Mouse (Mus musculus): ENCODE results near the gene Nek6. TPM values are rescaled to one million over a fixed set of nuclear protein-coding genes. Genes with fewer than 3 reads are reported as not detected.

The Nek6 gene
- polyA plus RNA-seq, 1 experiment from 2014 or later = 70.9 TPM

DNA sequence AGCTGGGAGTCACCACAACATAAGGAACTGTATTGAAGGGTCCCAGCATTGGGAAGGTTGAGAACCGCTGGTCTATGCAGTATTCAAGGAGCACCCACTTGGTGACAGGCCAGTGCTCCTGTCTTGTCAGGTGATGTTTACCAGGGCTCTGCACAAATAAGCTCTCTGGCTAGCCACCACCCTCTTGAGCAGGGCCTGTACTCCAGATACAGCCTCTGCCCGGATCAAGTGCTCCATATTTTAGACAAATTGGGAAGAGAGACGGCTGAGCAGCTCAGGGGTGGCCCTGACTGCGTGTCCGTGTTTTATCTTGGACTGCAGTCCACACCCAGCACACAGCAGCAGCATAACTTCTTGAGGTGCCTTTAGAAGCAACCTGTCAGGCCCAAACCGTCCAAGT, 75.3 kb downstream of the Nek6 start:
- Histone ChIP-seq H3K27ac (ENCODE audit: low read depth, low read length) (0 out of 2 replicates have a peak overlapping the region, but pooled peaks have one; percentile 4), H3K4me3 (ENCODE audit: low read depth, low read length) (no peak overlapping the region), H3K27me3 (replicated peaks; ENCODE audit: control insufficient read depth, insufficient read depth, low read length) (no peaks in the 10 kb centered on the region), H3K9ac (ENCODE audit: low read depth, low read length) (no peak overlapping the region), H3K4me1 (replicated peaks; ENCODE audit: control insufficient read depth, insufficient read depth, low read length) (no peaks in the 10 kb centered on the region), H3K9me3 (ENCODE audit: control insufficient read depth) (no peaks in the 10 kb centered on the region), H3K4me2 (replicated peaks; ENCODE audit: low read depth) (no peak overlapping the region), H3K36me3 (ENCODE audit: control insufficient read depth, insufficient read depth) (peaks cover 71% of the 10 kb centered on the region)
- no peak for ATAC-seq
- TF ChIP-seq CTCF (IDR thresholded peaks at IDR 0.05; ENCODE audit: low read depth) = no peak
- 60% methylated on average over 6 of the region's 6 CpGs for WGBS

- Histone ChIP-seq H3K9ac (ENCODE audit: low read depth, low read length) (0 out of 2 replicates have a peak overlapping the region, but pooled peaks have one; percentile 5), H3K4me3 (ENCODE audit: low read depth, low read length) (no peak overlapping the region), H3K4me1 (replicated peaks; ENCODE audit: control insufficient read depth, insufficient read depth, low read length) (no peaks in the 10 kb centered on the region), H3K36me3 (ENCODE audit: control insufficient read depth, insufficient read depth) (peaks cover 42% of the 10 kb centered on the region), H3K4me2 (replicated peaks; ENCODE audit: low read depth) (no peak overlapping the region), H3K27me3 (replicated peaks; ENCODE audit: control insufficient read depth, insufficient read depth, low read length) (no peaks in the 10 kb centered on the region), H3K9me3 (ENCODE audit: control insufficient read depth) (no peaks in the 10 kb centered on the region), H3K27ac (ENCODE audit: low read depth, low read length) (no peak overlapping the region)
- 54% methylated on average over 6 of the region's 6 CpGs for WGBS
- peak; percentile 69 for TF ChIP-seq CTCF (IDR thresholded peaks at IDR 0.05; ENCODE audit: low read depth)
- ATAC-seq = peak; percentile 29
These were observed 80.5 kb downstream of the Nek6 start for GRCm38 (mm10) chr2:38591751-38592459.

GRCm38 (mm10) chr2:38594874-38595273, 83.4 kb downstream of the Nek6 start:
- Histone ChIP-seq H3K27me3 (replicated peaks; ENCODE audit: control insufficient read depth, insufficient read depth, low read length) (no peaks in the 10 kb centered on the region), H3K4me1 (replicated peaks; ENCODE audit: control insufficient read depth, insufficient read depth, low read length) (no peaks in the 10 kb centered on the region), H3K9me3 (ENCODE audit: control insufficient read depth) (no peaks in the 10 kb centered on the region), H3K9ac (ENCODE audit: low read depth, low read length) (no peak overlapping the region), H3K27ac (ENCODE audit: low read depth, low read length) (no peak overlapping the region), H3K4me2 (replicated peaks; ENCODE audit: low read depth) (no peak overlapping the region), H3K4me3 (ENCODE audit: low read depth, low read length) (no peak overlapping the region), H3K36me3 (ENCODE audit: control insufficient read depth, insufficient read depth) (peaks cover 16% of the 10 kb centered on the region)
- no peak for ATAC-seq
- 70% methylated on average over 7 of the region's 7 CpGs for WGBS
- no peak for TF ChIP-seq CTCF (IDR thresholded peaks at IDR 0.05; ENCODE audit: low read depth)

DNA sequence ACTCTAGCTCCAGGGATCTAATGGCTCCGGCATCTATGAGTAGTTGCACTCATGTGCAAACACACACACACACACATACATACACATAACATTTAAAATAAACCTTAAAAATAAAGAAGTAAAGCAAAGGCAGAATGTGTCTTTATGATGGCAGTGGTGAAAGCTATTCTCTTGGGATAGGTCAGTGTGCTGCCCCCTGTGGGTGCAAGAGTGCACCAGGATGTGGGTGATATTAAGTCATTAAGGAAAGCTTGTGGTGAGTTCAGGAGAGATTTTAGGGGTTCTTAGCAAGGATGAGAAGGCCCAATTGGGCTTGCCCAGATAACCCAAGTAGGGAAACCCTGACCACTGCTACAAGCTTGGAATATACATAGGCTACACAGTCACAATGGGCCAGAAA, 86.5 kb downstream of the Nek6 start:
- no peaks in the 10 kb centered on the region for H3K4me1 ChIP-seq (replicated peaks; ENCODE audit: control insufficient read depth, insufficient read depth, low read length)
- no peak for ATAC-seq
- WGBS = 100% methylated on average over 1 of the region's 1 CpGs
- H3K4me2 ChIP-seq (replicated peaks; ENCODE audit: low read depth) = no peak overlapping the region
- no peaks in the 10 kb centered on the region for H3K9me3 ChIP-seq (ENCODE audit: control insufficient read depth)
- H3K27ac ChIP-seq (ENCODE audit: low read depth, low read length) = no peak overlapping the region
- 0 out of 2 replicates have a peak, but pooled peaks cover 7% of the 10 kb centered on the region for H3K36me3 ChIP-seq (ENCODE audit: control insufficient read depth, insufficient read depth)
- no peak overlapping the region for H3K9ac ChIP-seq (ENCODE audit: low read depth, low read length)
- no peaks in the 10 kb centered on the region for H3K27me3 ChIP-seq (replicated peaks; ENCODE audit: control insufficient read depth, insufficient read depth, low read length)
- no peak overlapping the region for H3K4me3 ChIP-seq (ENCODE audit: low read depth, low read length)
- peak; percentile 60 for TF ChIP-seq CTCF (IDR thresholded peaks at IDR 0.05; ENCODE audit: low read depth)

DNA sequence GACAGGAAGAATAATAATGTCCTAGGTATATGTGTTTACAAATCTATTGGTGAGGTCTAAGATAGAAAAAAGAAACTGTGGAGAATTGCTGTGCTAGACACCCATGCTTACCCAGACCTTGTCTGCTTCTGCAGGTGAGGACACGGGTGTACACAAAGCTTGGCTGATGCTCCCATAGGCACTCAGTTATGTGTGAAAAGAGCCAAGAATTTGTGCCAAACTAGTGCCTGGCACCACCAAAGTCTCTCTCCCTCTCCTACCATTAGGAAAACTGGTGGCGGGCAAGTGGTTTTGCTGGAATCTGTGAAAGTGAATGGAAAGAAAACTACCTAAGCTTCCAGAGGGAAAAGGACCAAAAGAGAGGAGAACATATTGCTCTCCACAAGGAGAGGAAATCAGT, 87.0 kb downstream of the Nek6 start:
- WGBS = 91% methylated on average over 2 of the region's 2 CpGs

DNA sequence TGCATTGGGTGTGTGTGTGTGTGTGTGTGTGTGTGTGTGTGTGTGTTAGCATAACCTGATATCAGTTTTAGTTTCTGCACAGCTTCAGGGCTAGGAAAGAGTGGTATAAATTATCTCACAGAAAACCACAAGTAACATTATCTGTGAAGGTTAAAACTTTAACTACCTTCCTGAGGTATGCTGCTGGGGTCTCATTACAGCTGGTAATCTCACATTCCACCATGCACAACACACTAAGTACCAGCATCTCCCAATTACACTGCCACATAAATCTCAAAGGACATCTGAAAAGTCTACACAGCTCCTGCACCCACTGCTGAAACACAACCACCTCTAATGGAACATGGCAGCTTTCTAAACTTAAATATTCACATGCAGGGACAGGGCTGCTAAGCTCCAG, 89.4 kb downstream of the Nek6 start:
- H3K27ac ChIP-seq (ENCODE audit: low read depth, low read length) = no peak overlapping the region
- H3K27me3 ChIP-seq (replicated peaks; ENCODE audit: control insufficient read depth, insufficient read depth, low read length) = no peaks in the 10 kb centered on the region
- H3K4me2 ChIP-seq (replicated peaks; ENCODE audit: low read depth) = no peak overlapping the region
- no peaks in the 10 kb centered on the region for H3K4me1 ChIP-seq (replicated peaks; ENCODE audit: control insufficient read depth, insufficient read depth, low read length)
- H3K36me3 ChIP-seq (ENCODE audit: control insufficient read depth, insufficient read depth) = no peaks in the 10 kb centered on the region
- no peaks in the 10 kb centered on the region for H3K9me3 ChIP-seq (ENCODE audit: control insufficient read depth)
- H3K4me3 ChIP-seq (ENCODE audit: low read depth, low read length) = no peak overlapping the region
- H3K9ac ChIP-seq (ENCODE audit: low read depth, low read length) = no peak overlapping the region
- TF ChIP-seq CTCF (IDR thresholded peaks at IDR 0.05; ENCODE audit: low read depth) = no peak
- no peak for ATAC-seq

More for the DNA sequence above, 87.0 kb downstream of the Nek6 start:
- H3K4me2 ChIP-seq (replicated peaks; ENCODE audit: low read depth) = no peak overlapping the region
- ATAC-seq = no peak
- no peak overlapping the region for H3K4me3 ChIP-seq (ENCODE audit: low read depth, low read length)
- no peaks in the 10 kb centered on the region for H3K4me1 ChIP-seq (replicated peaks; ENCODE audit: control insufficient read depth, insufficient read depth, low read length)
- H3K36me3 ChIP-seq (ENCODE audit: control insufficient read depth, insufficient read depth) = 0 out of 2 replicates have a peak, but pooled peaks cover 7% of the 10 kb centered on the region
- H3K27me3 ChIP-seq (replicated peaks; ENCODE audit: control insufficient read depth, insufficient read depth, low read length) = no peaks in the 10 kb centered on the region
- H3K9ac ChIP-seq (ENCODE audit: low read depth, low read length) = no peak overlapping the region
- H3K27ac ChIP-seq (ENCODE audit: low read depth, low read length) = no peak overlapping the region
- TF ChIP-seq CTCF (IDR thresholded peaks at IDR 0.05; ENCODE audit: low read depth) = no peak
- no peaks in the 10 kb centered on the region for H3K9me3 ChIP-seq (ENCODE audit: control insufficient read depth)

Data from intestine, postnatal 0 days (tissue).